Mouse (Mus musculus): ENCODE data around the gene Osbpl2.
"Not testable (repeated sequence)": the region's sequence is repeated elsewhere in the genome, so short reads cannot be mapped to it uniquely, and the experiment has no call there.

Osbpl2 gene

GRCm38 (mm10) chr2:180165855-180166254 is 46.7 kb downstream of the Osbpl2 start:
- no peak for DNase-seq

GRCm38 (mm10) chr2:180166869-180167268 is 47.8 kb downstream of the Osbpl2 start:
- no peak for DNase-seq

- DNase-seq, result no peak
Observed at GRCm38 (mm10) chr2:180170151-180170805, 51.2 kb downstream of the Osbpl2 start.

- DNase-seq, result peak; percentile 98
Observed at GRCm38 (mm10) chr2:180170806-180171521, 51.9 kb downstream of the Osbpl2 start, which contains the start of gene Adrm1. Gene Adrm1 (plus strand): TSS chr2:180171485.

GRCm38 (mm10) chr2:180171522-180172070 is 52.5 kb downstream of the Osbpl2 start:
- no peak for DNase-seq

GRCm38 (mm10) chr2:180172152-180172551 is 53.0 kb downstream of the Osbpl2 start:
- DNase-seq, result no peak

- DNase-seq, result no peak
Observed at GRCm38 (mm10) chr2:180173163-180173562, 54.1 kb downstream of the Osbpl2 start.

- not testable (repeated sequence) for DNase-seq
Observed at GRCm38 (mm10) chr2:180173711-180174110, 54.6 kb downstream of the Osbpl2 start.

GRCm38 (mm10) chr2:180174121-180174520 is 55.0 kb downstream of the Osbpl2 start:
- DNase-seq, result no peak

GRCm38 (mm10) chr2:180175725-180176124 is 56.6 kb downstream of the Osbpl2 start:
- DNase-seq, result no peak

GRCm38 (mm10) chr2:180181542-180181941 is 62.4 kb downstream of the Osbpl2 start:
- DNase-seq, result no peak

GRCm38 (mm10) chr2:180184011-180184751 is 65.1 kb downstream of the Osbpl2 start:
- DNase-seq, result no peak

GRCm38 (mm10) chr2:180184752-180185109 is 65.6 kb downstream of the Osbpl2 start:
- no peak for DNase-seq

- no peak for DNase-seq
Observed at GRCm38 (mm10) chr2:180185686-180186085, 66.6 kb downstream of the Osbpl2 start.

- no peak for DNase-seq
Observed at GRCm38 (mm10) chr2:180187362-180187761, 68.3 kb downstream of the Osbpl2 start.

GRCm38 (mm10) chr2:180196610-180197322 is 77.7 kb downstream of the Osbpl2 start:
- no peak for DNase-seq

- DNase-seq, result no peak
Observed at GRCm38 (mm10) chr2:180197323-180198037, 78.4 kb downstream of the Osbpl2 start.

- no peak for DNase-seq
Observed at GRCm38 (mm10) chr2:180198782-180199181, 79.7 kb downstream of the Osbpl2 start.

GRCm38 (mm10) chr2:180200681-180201080 is 81.6 kb downstream of the Osbpl2 start:
- DNase-seq, result no peak

- DNase-seq, result no peak
Observed at GRCm38 (mm10) chr2:180201303-180201702, 82.2 kb downstream of the Osbpl2 start.

- DNase-seq, result no peak
Observed at GRCm38 (mm10) chr2:180202263-180202662, 83.2 kb downstream of the Osbpl2 start.

- no peak for DNase-seq
Observed at GRCm38 (mm10) chr2:180202805-180203204, 83.7 kb downstream of the Osbpl2 start.
